Mouse (Mus musculus) MEL (cell line): Measurements from ENCODE around the gene Ints11.

Experiments used
- CTCF ChIP-seq, 3 experiments: IDR thresholded peaks in 2 of 3; conservative IDR thresholded peaks in 1 of 3; 2 replicates each; pipeline ENCODE4 v1.5.1; 2011 to 2012; ENCODE audit warnings: low read length in 3 of 3, low read depth in 2 of 3, mild to moderate bottlenecking in 2 of 3, improper control_type of control experiment in 1 of 3, inconsistent platforms in 1 of 3, mixed read lengths in 1 of 3, moderate library complexity in 1 of 3; ENCODE audit not compliant: control insufficient read depth in 1 of 3, insufficient read depth in 1 of 3, poor library complexity in 1 of 3, severe bottlenecking in 1 of 3
- E2F4 ChIP-seq: IDR thresholded peaks from 2 replicates; pipeline ENCODE4 v1.6.1; 2011; ENCODE audit warnings: low read depth, low read length, improper control_type of control experiment, borderline replicate concordance
- EP300 ChIP-seq, 2 experiments: IDR thresholded peaks; 2 replicates each; pipeline ENCODE4 v1.6.1; 2011; ENCODE audit warnings: improper control_type of control experiment in 2 of 2, low read length in 2 of 2, low read depth in 1 of 2, mild to moderate bottlenecking in 1 of 2
- GATA1 ChIP-seq: IDR thresholded peaks from 2 replicates; pipeline ENCODE4 v1.6.1; 2011; ENCODE audit warnings: low read depth, low read length, improper control_type of control experiment
- KAT2A ChIP-seq: conservative IDR thresholded peaks from 2 replicates; pipeline ENCODE4 v1.6.1; 2012; ENCODE audit warnings: low read depth, low read length, improper control_type of control experiment, inconsistent platforms
- MAFK ChIP-seq: IDR thresholded peaks from 2 replicates; pipeline ENCODE4 v1.6.1; 2011; ENCODE audit warnings: low read depth, mild to moderate bottlenecking, low read length, improper control_type of control experiment, borderline replicate concordance
- MYB ChIP-seq: IDR thresholded peaks from 2 replicates; pipeline ENCODE4 v1.6.1; 2011; ENCODE audit warnings: mild to moderate bottlenecking, low read depth, low read length, improper control_type of control experiment
- TCF12 ChIP-seq: IDR thresholded peaks from 2 replicates; pipeline ENCODE4 v1.6.1; 2014; ENCODE audit warnings: low read depth, mild to moderate bottlenecking, inconsistent platforms, low read length, improper control_type of control experiment, moderate library complexity
- ZC3H11A ChIP-seq: IDR thresholded peaks from 2 replicates; pipeline ENCODE4 v1.6.1; 2012; ENCODE audit warnings: low read depth, mild to moderate bottlenecking, inconsistent platforms, low read length, improper control_type of control experiment
- ZMIZ1 ChIP-seq: IDR thresholded peaks from 2 replicates; pipeline ENCODE4 v1.6.1; 2012; ENCODE audit warnings: low read depth, mild to moderate bottlenecking, inconsistent platforms, low read length, improper control_type of control experiment, moderate library complexity
- ZNF384 ChIP-seq: IDR thresholded peaks from 2 replicates; pipeline ENCODE4 v1.6.1; 2012; ENCODE audit warnings: low read depth, mild to moderate bottlenecking, inconsistent platforms, low read length, improper control_type of control experiment

DNA sequence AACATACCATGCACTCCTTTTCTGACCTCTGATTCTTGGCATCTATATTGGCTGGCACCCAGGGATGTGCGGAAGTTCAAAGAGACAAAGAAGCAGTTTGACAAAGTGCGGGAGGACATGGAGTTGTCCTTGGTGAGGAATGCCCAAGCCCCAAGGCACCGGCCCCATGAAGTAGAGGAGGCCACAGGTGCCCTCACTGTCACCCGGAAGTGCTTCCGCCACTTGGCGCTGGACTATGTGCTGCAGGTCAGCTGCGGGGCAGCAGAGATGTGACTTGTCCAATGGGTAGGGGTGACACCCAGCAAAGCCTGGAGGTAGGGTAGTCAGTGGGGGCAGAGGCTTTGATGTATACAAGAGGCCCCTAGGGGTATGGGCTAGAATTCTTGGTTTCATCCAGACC lies 30.0 kb downstream of the Ints11 start:
- no peak for TF ChIP-seq MYB
- TF ChIP-seq CTCF (IDR thresholded peaks at IDR 0.05 in 2 of 3, conservative IDR thresholded peaks at IDR 0.05 in 1 of 3; ENCODE audit: control insufficient read depth in 1 of 3, insufficient read depth in 1 of 3, low read depth in 2 of 3, low read length in 3 of 3, poor library complexity in 1 of 3, severe bottlenecking in 1 of 3), result no peak
- no peak for TF ChIP-seq GATA1
- TF ChIP-seq ZNF384, result no peak
- TF ChIP-seq E2F4, result no peak
- no peak for TF ChIP-seq KAT2A
- no peak for TF ChIP-seq TCF12
- no peak for TF ChIP-seq ZC3H11A
- no peak for TF ChIP-seq EP300 (IDR thresholded peaks at IDR 0.05; ENCODE audit: low read depth in 1 of 2, low read length in 2 of 2)
- no peak for TF ChIP-seq MAFK
- TF ChIP-seq ZMIZ1, result no peak
